Mouse (Mus musculus) limb, embryonic 15.5 days (tissue): Measurements from ENCODE around the gene Ppl. TPM values are rescaled to one million over a fixed set of nuclear protein-coding genes. Genes with fewer than 3 reads are reported as not detected.

ENCODE experiments used
- ATAC-seq: fragments of 200-750 bp; cut with Nextera tagmentation; 2 replicates; pipeline ENCODE4 v1.8.0; 2017; ENCODE audit warnings: low read depth, moderate TSS enrichment; ENCODE audit not compliant: insufficient number of reproducible peaks, low FRiP score, low TSS enrichment
- H3K27ac ChIP-seq: fragments of 300-500 bp; sonication (generic); 2 replicates; pipeline ENCODE4 v1.5.1; 2015; ENCODE audit warnings: moderate library complexity, mild to moderate bottlenecking, inconsistent platforms
- H3K27me3 ChIP-seq: fragments of 300-500 bp; sonication (generic); 2 replicates; pipeline ENCODE4 v1.6.1; 2015; ENCODE audit warnings: inconsistent platforms
- H3K36me3 ChIP-seq: fragments of 300-500 bp; sonication (generic); 2 replicates; pipeline ENCODE4 v1.6.1; 2015; ENCODE audit warnings: inconsistent platforms
- H3K4me1 ChIP-seq: fragments of 300-500 bp; sonication (generic); 2 replicates; pipeline ENCODE4 v1.6.1; 2015; ENCODE audit warnings: inconsistent platforms
- H3K4me2 ChIP-seq: fragments of 300-500 bp; sonication (generic); 2 replicates; pipeline ENCODE4 v1.6.1; 2015; ENCODE audit warnings: mild to moderate bottlenecking, inconsistent platforms
- H3K4me3 ChIP-seq: fragments of 300-500 bp; sonication (generic); 2 replicates; pipeline ENCODE4 v1.5.1; 2015; ENCODE audit warnings: mild to moderate bottlenecking, inconsistent platforms
- H3K9ac ChIP-seq: fragments of 300-500 bp; sonication (generic); 2 replicates; pipeline ENCODE4 v1.6.1; 2015; ENCODE audit warnings: inconsistent platforms
- H3K9me3 ChIP-seq: fragments of 300-500 bp; sonication (generic); 2 replicates; pipeline ENCODE4 v1.6.1; 2016; ENCODE audit warnings: inconsistent platforms
- WGBS: fragments of 180-500 bp; shearing (Covaris S2); methylation state at CpG from one replicate; pipeline ENCODE4 v1.1.7; 2015; 5-methylcytosine and 5-hydroxymethylcytosine counted together
- polyA plus RNA-seq: library from polyadenylated mRNA; unstranded; fragments of >200 nt; fragmentation: Nextera tagmentation; extraction: Ambion mirVana; gene quantifications from 2 replicates; pipeline ENCODE4 v1.2.1, GENCODE M21; 2015

The Ppl gene
- polyA plus RNA-seq, 1 experiment from 2014 or later: 79.3 TPM

GRCm38 (mm10) chr16:5119845-5120244 lies 12.4 kb downstream of the Ppl start:
- Histone ChIP-seq H3K9me3 (no peaks in the 10 kb centered on the region), H3K27me3 (peaks cover 19% of the 10 kb centered on the region), H3K9ac (no peak overlapping the region), H3K4me3 (no peak overlapping the region), H3K36me3 (no peaks in the 10 kb centered on the region), H3K27ac (no peak overlapping the region), H3K4me1 (peaks cover 5% of the 10 kb centered on the region; the same call in 1 of the 2 replicates), H3K4me2 (no peak overlapping the region)
- WGBS: 76% methylated on average over 4 of the region's 4 CpGs
- no peak for ATAC-seq

- H3K9ac ChIP-seq: no peak overlapping the region
- H3K27ac ChIP-seq: no peak overlapping the region
- H3K9me3 ChIP-seq: no peaks in the 10 kb centered on the region
- H3K4me1 ChIP-seq: peaks cover 5% of the 10 kb centered on the region; the same call in 1 of the 2 replicates
- no peak overlapping the region for H3K4me3 ChIP-seq
- no peak for ATAC-seq
- H3K27me3 ChIP-seq: peaks cover 19% of the 10 kb centered on the region
- no peaks in the 10 kb centered on the region for H3K36me3 ChIP-seq
- 65% methylated on average over 4 of the region's 4 CpGs for WGBS
- no peak overlapping the region for H3K4me2 ChIP-seq
Measured at GRCm38 (mm10) chr16:5119385-5119784, 12.8 kb downstream of the Ppl start.

- H3K27me3 ChIP-seq: peaks cover 4% of the 10 kb centered on the region; the same call in 1 of the 2 replicates
- no peaks in the 10 kb centered on the region for H3K36me3 ChIP-seq
- H3K9ac ChIP-seq: no peak overlapping the region
- H3K4me3 ChIP-seq: no peak overlapping the region
- no peak overlapping the region for H3K27ac ChIP-seq
- peaks cover 19% of the 10 kb centered on the region for H3K4me1 ChIP-seq
- H3K4me2 ChIP-seq: no peak overlapping the region
- ATAC-seq: peak; percentile 35; the same call in 1 of the 2 replicates
- H3K9me3 ChIP-seq: no peaks in the 10 kb centered on the region
- 56% methylated on average over 2 of the region's 2 CpGs for WGBS
Measured at GRCm38 (mm10) chr16:5113582-5113981, 18.6 kb downstream of the Ppl start.

- Histone ChIP-seq H3K4me3 (no peak overlapping the region), H3K9ac (no peak overlapping the region), H3K4me2 (no peak overlapping the region), H3K36me3 (no peaks in the 10 kb centered on the region), H3K9me3 (no peaks in the 10 kb centered on the region), H3K27ac (peak overlapping the region; percentile 62), H3K27me3 (peaks cover 4% of the 10 kb centered on the region; the same call in 1 of the 2 replicates), H3K4me1 (peaks cover 19% of the 10 kb centered on the region)
- ATAC-seq: no peak
- WGBS: 45% methylated on average over 4 of the region's 4 CpGs
Measured at GRCm38 (mm10) chr16:5113002-5113550, 19.1 kb downstream of the Ppl start.

GRCm38 (mm10) chr16:5111021-5111420 lies 21.2 kb downstream of the Ppl start:
- Histone ChIP-seq H3K4me2 (no peak overlapping the region), H3K4me3 (no peak overlapping the region), H3K9me3 (no peaks in the 10 kb centered on the region), H3K36me3 (no peaks in the 10 kb centered on the region), H3K27ac (no peak overlapping the region), H3K9ac (no peak overlapping the region), H3K27me3 (peaks cover 4% of the 10 kb centered on the region; the same call in 1 of the 2 replicates), H3K4me1 (peaks cover 19% of the 10 kb centered on the region)
- WGBS: 83% methylated on average over 3 of the region's 3 CpGs
- no peak for ATAC-seq

GRCm38 (mm10) chr16:5109877-5110276 lies 22.3 kb downstream of the Ppl start:
- H3K27me3 ChIP-seq: no peaks in the 10 kb centered on the region
- H3K4me1 ChIP-seq: peaks cover 19% of the 10 kb centered on the region
- no peak overlapping the region for H3K9ac ChIP-seq
- WGBS: 66% methylated on average over 7 of the region's 7 CpGs
- no peak overlapping the region for H3K4me3 ChIP-seq
- H3K36me3 ChIP-seq: no peaks in the 10 kb centered on the region
- ATAC-seq: no peak
- no peak overlapping the region for H3K4me2 ChIP-seq
- no peak overlapping the region for H3K27ac ChIP-seq
- H3K9me3 ChIP-seq: no peaks in the 10 kb centered on the region

- no peaks in the 10 kb centered on the region for H3K27me3 ChIP-seq
- no peaks in the 10 kb centered on the region for H3K36me3 ChIP-seq
- no peak overlapping the region for H3K4me2 ChIP-seq
- 64% methylated on average over 6 of the region's 6 CpGs for WGBS
- H3K4me3 ChIP-seq: no peak overlapping the region
- no peak overlapping the region for H3K9ac ChIP-seq
- H3K27ac ChIP-seq: no peak overlapping the region
- H3K4me1 ChIP-seq: no peaks in the 10 kb centered on the region
- no peaks in the 10 kb centered on the region for H3K9me3 ChIP-seq
- no peak for ATAC-seq
Measured at GRCm38 (mm10) chr16:5101000-5101399, 31.2 kb downstream of the Ppl start.

GRCm38 (mm10) chr16:5096504-5096903 lies 35.7 kb downstream of the Ppl start:
- Histone ChIP-seq H3K4me1 (no peaks in the 10 kb centered on the region), H3K4me3 (no peak overlapping the region), H3K36me3 (no peaks in the 10 kb centered on the region), H3K27ac (no peak overlapping the region), H3K9ac (no peak overlapping the region), H3K4me2 (no peak overlapping the region), H3K9me3 (no peaks in the 10 kb centered on the region), H3K27me3 (no peaks in the 10 kb centered on the region)
- ATAC-seq: no peak
- 84% methylated on average over 8 of the region's 8 CpGs for WGBS

- H3K9me3 ChIP-seq: no peaks in the 10 kb centered on the region
- 73% methylated on average over 5 of the region's 5 CpGs for WGBS
- H3K27me3 ChIP-seq: no peaks in the 10 kb centered on the region
- no peak for ATAC-seq
- no peak overlapping the region for H3K4me2 ChIP-seq
- peaks cover 10% of the 10 kb centered on the region for H3K36me3 ChIP-seq
- H3K4me3 ChIP-seq: no peak overlapping the region
- H3K4me1 ChIP-seq: no peaks in the 10 kb centered on the region
- no peak overlapping the region for H3K9ac ChIP-seq
- no peak overlapping the region for H3K27ac ChIP-seq
Measured at GRCm38 (mm10) chr16:5093285-5093684, 38.9 kb downstream of the Ppl start.

GRCm38 (mm10) chr16:5089021-5089420 lies 43.2 kb downstream of the Ppl start:
- H3K36me3 ChIP-seq: peaks cover 52% of the 10 kb centered on the region
- H3K27ac ChIP-seq: no peak overlapping the region
- H3K4me3 ChIP-seq: no peak overlapping the region
- H3K4me2 ChIP-seq: no peak overlapping the region
- WGBS: 57% methylated on average over 10 of the region's 10 CpGs
- no peak for ATAC-seq
- H3K4me1 ChIP-seq: no peaks in the 10 kb centered on the region
- H3K9ac ChIP-seq: no peak overlapping the region
- H3K27me3 ChIP-seq: no peaks in the 10 kb centered on the region
- H3K9me3 ChIP-seq: no peaks in the 10 kb centered on the region

- 77% methylated on average over 2 of the region's 2 CpGs for WGBS
Measured at GRCm38 (mm10) chr16:5086179-5086578, 46.0 kb downstream of the Ppl start.

GRCm38 (mm10) chr16:5085196-5085595 lies 47.0 kb downstream of the Ppl start:
- H3K27me3 ChIP-seq: no peaks in the 10 kb centered on the region
- no peak overlapping the region for H3K4me3 ChIP-seq
- H3K4me1 ChIP-seq: no peaks in the 10 kb centered on the region
- no peak overlapping the region for H3K27ac ChIP-seq
- peaks cover 81% of the 10 kb centered on the region for H3K36me3 ChIP-seq
- WGBS: 64% methylated on average over 4 of the region's 4 CpGs
- no peak overlapping the region for H3K9ac ChIP-seq
- no peak overlapping the region for H3K4me2 ChIP-seq
- no peaks in the 10 kb centered on the region for H3K9me3 ChIP-seq
- no peak for ATAC-seq

More at GRCm38 (mm10) chr16:5086179-5086578, 46.0 kb downstream of the Ppl start:
- Histone ChIP-seq H3K4me3 (no peak overlapping the region), H3K27me3 (no peaks in the 10 kb centered on the region), H3K4me1 (no peaks in the 10 kb centered on the region), H3K4me2 (no peak overlapping the region), H3K27ac (no peak overlapping the region), H3K9me3 (no peaks in the 10 kb centered on the region), H3K9ac (no peak overlapping the region), H3K36me3 (peaks cover 78% of the 10 kb centered on the region)
- no peak for ATAC-seq

GRCm38 (mm10) chr16:5074341-5074740 lies 57.9 kb downstream of the Ppl start:
- no peak overlapping the region for H3K9ac ChIP-seq
- H3K27ac ChIP-seq: no peak overlapping the region
- no peak for ATAC-seq
- 87% methylated on average over 5 of the region's 5 CpGs for WGBS
- no peaks in the 10 kb centered on the region for H3K27me3 ChIP-seq
- no peak overlapping the region for H3K4me2 ChIP-seq
- H3K4me1 ChIP-seq: no peaks in the 10 kb centered on the region
- H3K9me3 ChIP-seq: no peaks in the 10 kb centered on the region
- no peak overlapping the region for H3K4me3 ChIP-seq
- H3K36me3 ChIP-seq: peaks cover 94% of the 10 kb centered on the region
